ENCODE assay signal across 9 mouse cellular contexts in genomic region chr16:24819127-24819526, GRCm38 (mm10).
DNase-seq lines count a peak whose midpoint lies in the region; ATAC-seq and TF ChIP-seq lines count a peak whose summit lies in the region.
"Had no signal": no experiment of that assay in that cellular context is flagged by ENCODE, and none has a peak within 500 bp of the region (broad histone marks: within the 10 kb centered on the region; RNA-seq: fewer than 3 reads in every experiment).

No protein-coding gene starts in this region.

- no peak overlapping the region for H3K4me3 ChIP-seq in forebrain, embryonic 13.5 days
- H3K4me3 ChIP-seq in forebrain, embryonic 10.5 days: no peak overlapping the region
- no peak overlapping the region for H3K4me3 ChIP-seq in liver, postnatal 0 days (ENCODE audit: low read depth, low read length)
- no peak overlapping the region for H3K4me3 ChIP-seq in liver, embryonic 11.5 days (ENCODE audit: low read depth, low read length)
- H3K4me3 ChIP-seq in liver, embryonic 12.5 days: no peak overlapping the region
- H3K4me3 ChIP-seq: stomach, embryonic 15.5 days had no signal

- DNase-seq in forebrain, embryonic 10.5 days (ENCODE audit: extremely low spot score, low spot score): no peak
- DNase-seq in liver, postnatal 0 days: no peak
- no peak for DNase-seq in liver, embryonic 11.5 days (ENCODE audit: low spot score)
- peak; percentile 53 for DNase-seq in embryo, embryonic 10.5 days (ENCODE audit: low spot score)
- peak; percentile 46 for DNase-seq in retina, embryonic 14.5 days (ENCODE audit: low spot score)
- DNase-seq in thymus, postnatal 25 days: no peak

- H3K9ac ChIP-seq in forebrain, embryonic 13.5 days: no peak overlapping the region
- H3K9ac ChIP-seq in liver, postnatal 0 days (replicated peaks): no peak overlapping the region
- no peak overlapping the region for H3K9ac ChIP-seq in liver, embryonic 11.5 days (ENCODE audit: low read depth, low read length)
- H3K9ac ChIP-seq in liver, embryonic 12.5 days: no peak overlapping the region
- H3K9ac ChIP-seq: stomach, embryonic 15.5 days had no signal

- peak overlapping the region; percentile 31; the same call in 1 of the 2 replicates for H3K27ac ChIP-seq in forebrain, embryonic 13.5 days
- H3K27ac ChIP-seq in forebrain, embryonic 10.5 days: no peak overlapping the region
- H3K27ac ChIP-seq in liver, postnatal 0 days (ENCODE audit: low read depth): no peak overlapping the region
- H3K27ac ChIP-seq in liver, embryonic 11.5 days (ENCODE audit: low read depth, low read length): no peak overlapping the region
- no peak overlapping the region for H3K27ac ChIP-seq in liver, embryonic 12.5 days
- H3K27ac ChIP-seq: stomach, embryonic 15.5 days had no signal

- no peaks in the 10 kb centered on the region; the same call in 1 of the 2 replicates for H3K9me3 ChIP-seq in forebrain, embryonic 13.5 days (replicated peaks)
- no peaks in the 10 kb centered on the region; the same call in 1 of the 2 replicates for H3K9me3 ChIP-seq in forebrain, embryonic 10.5 days
- no peaks in the 10 kb centered on the region for H3K9me3 ChIP-seq in liver, postnatal 0 days (ENCODE audit: low read length)
- H3K9me3 ChIP-seq in liver, embryonic 11.5 days (ENCODE audit: control insufficient read depth, low read length): no peaks in the 10 kb centered on the region
- H3K9me3 ChIP-seq in liver, embryonic 12.5 days (replicated peaks): no peaks in the 10 kb centered on the region
- H3K9me3 ChIP-seq: stomach, embryonic 15.5 days had no signal

- ATAC-seq in forebrain, embryonic 13.5 days: peak; percentile 16; the same call in 1 of the 2 replicates
- no peak for ATAC-seq in liver, postnatal 0 days
- no peak for ATAC-seq in liver, embryonic 11.5 days (replicated peaks; ENCODE audit: low FRiP score)
- no peak for ATAC-seq in liver, embryonic 12.5 days

- no peak overlapping the region for H3K4me2 ChIP-seq in forebrain, embryonic 13.5 days
- no peak overlapping the region for H3K4me2 ChIP-seq in liver, postnatal 0 days (ENCODE audit: low read depth, low read length)
- no peak overlapping the region for H3K4me2 ChIP-seq in liver, embryonic 11.5 days
- no peak overlapping the region for H3K4me2 ChIP-seq in liver, embryonic 12.5 days
- H3K4me2 ChIP-seq: stomach, embryonic 15.5 days had no signal

- H3K4me1 ChIP-seq in forebrain, embryonic 13.5 days: no peaks in the 10 kb centered on the region
- no peaks in the 10 kb centered on the region for H3K4me1 ChIP-seq in forebrain, embryonic 10.5 days
- H3K4me1 ChIP-seq in liver, postnatal 0 days (ENCODE audit: insufficient read depth): no peaks in the 10 kb centered on the region
- H3K4me1 ChIP-seq in liver, embryonic 11.5 days (replicated peaks; ENCODE audit: control insufficient read depth, insufficient read depth, low read length): no peaks in the 10 kb centered on the region
- no peaks in the 10 kb centered on the region for H3K4me1 ChIP-seq in liver, embryonic 12.5 days
- H3K4me1 ChIP-seq: stomach, embryonic 15.5 days had no signal

- no peak for TF ChIP-seq EP300 in liver, postnatal 0 days (IDR thresholded peaks at IDR 0.05; ENCODE audit: low read depth)

- no peaks in the 10 kb centered on the region for H3K27me3 ChIP-seq in forebrain, embryonic 13.5 days
- no peaks in the 10 kb centered on the region for H3K27me3 ChIP-seq in forebrain, embryonic 10.5 days (ENCODE audit: poor library complexity, severe bottlenecking)
- H3K27me3 ChIP-seq in liver, postnatal 0 days (ENCODE audit: insufficient read depth, low read length): no peaks in the 10 kb centered on the region
- no peaks in the 10 kb centered on the region for H3K27me3 ChIP-seq in liver, embryonic 11.5 days (replicated peaks; ENCODE audit: control insufficient read depth, insufficient read depth, low read length)
- H3K27me3 ChIP-seq in liver, embryonic 12.5 days (replicated peaks): no peaks in the 10 kb centered on the region
- H3K27me3 ChIP-seq: stomach, embryonic 15.5 days had no signal

- H3K36me3 ChIP-seq in forebrain, embryonic 13.5 days (ENCODE audit: poor library complexity, severe bottlenecking): no peaks in the 10 kb centered on the region
- no peaks in the 10 kb centered on the region for H3K36me3 ChIP-seq in forebrain, embryonic 10.5 days (replicated peaks)
- H3K36me3 ChIP-seq in liver, postnatal 0 days (replicated peaks; ENCODE audit: insufficient read depth, low read length): no peaks in the 10 kb centered on the region
- H3K36me3 ChIP-seq in liver, embryonic 11.5 days (ENCODE audit: control insufficient read depth, insufficient read depth, low read length): no peaks in the 10 kb centered on the region
- no peaks in the 10 kb centered on the region for H3K36me3 ChIP-seq in liver, embryonic 12.5 days
- H3K36me3 ChIP-seq: stomach, embryonic 15.5 days had no signal

- WGBS in forebrain, embryonic 13.5 days: 65% methylated on average over 4 of the region's 4 CpGs
- 69% methylated on average over 4 of the region's 4 CpGs for WGBS in forebrain, embryonic 10.5 days
- 71% methylated on average over 4 of the region's 4 CpGs for WGBS in liver, postnatal 0 days (ENCODE audit: insufficient replicate concordance)
- 76% methylated on average over 4 of the region's 4 CpGs for WGBS in liver, embryonic 11.5 days
- WGBS in liver, embryonic 12.5 days (ENCODE audit: insufficient replicate concordance): 63% methylated on average over 4 of the region's 4 CpGs

- TF ChIP-seq CTCF in liver, postnatal 0 days (IDR thresholded peaks at IDR 0.05; ENCODE audit: low read depth): peak; percentile 44

Comparison
In these comparisons a context has a peak if more than half of its experiments do, and no peak if none do; other contexts are left out.
1. DNase-seq: peak in embryo, embryonic 10.5 days (single experiment) and retina, embryonic 14.5 days (single experiment); none in forebrain, embryonic 10.5 days (single experiment), liver, postnatal 0 days (single experiment), liver, embryonic 11.5 days (single experiment) and thymus, postnatal 25 days (single experiment).